Mouse (Mus musculus) midbrain, embryonic 15.5 days (tissue): Measurements from ENCODE around the gene Gm20388. TPM values are rescaled to one million over a fixed set of nuclear protein-coding genes. Genes with fewer than 3 reads are reported as not detected.
A peak's percentile ranks its signal among the peaks of the same experiment; 100 is the strongest.

Experiments
- ATAC-seq: fragments of 200-750 bp; cut with Nextera tagmentation; replicated peaks from 2 replicates; pipeline ENCODE4 v1.8.0; 2017; ENCODE audit warnings: moderate TSS enrichment
- H3K27ac ChIP-seq: fragments of 300-500 bp; sonication (generic); 2 replicates; pipeline ENCODE4 v1.5.1; 2015; ENCODE audit warnings: mild to moderate bottlenecking, inconsistent platforms
- H3K27me3 ChIP-seq: fragments of 300-500 bp; sonication (generic); replicated peaks from 2 replicates; pipeline ENCODE4 v1.6.1; 2015; ENCODE audit warnings: inconsistent platforms
- H3K36me3 ChIP-seq: fragments of 300-500 bp; sonication (generic); replicated peaks from 2 replicates; pipeline ENCODE4 v1.6.1; 2015; ENCODE audit warnings: inconsistent platforms
- H3K4me1 ChIP-seq: fragments of 300-500 bp; sonication (generic); 2 replicates; pipeline ENCODE4 v1.6.1; 2015; ENCODE audit warnings: inconsistent platforms
- H3K4me2 ChIP-seq: fragments of 300-500 bp; sonication (generic); 2 replicates; pipeline ENCODE4 v1.6.1; 2015; ENCODE audit warnings: inconsistent platforms, mild to moderate bottlenecking, moderate library complexity
- H3K4me3 ChIP-seq: fragments of 300-500 bp; sonication (generic); 2 replicates; pipeline ENCODE4 v1.5.1; 2015; ENCODE audit warnings: mild to moderate bottlenecking, inconsistent platforms
- H3K9ac ChIP-seq: fragments of 300-500 bp; sonication (generic); 2 replicates; pipeline ENCODE4 v1.6.1; 2015; ENCODE audit warnings: mild to moderate bottlenecking, inconsistent platforms
- H3K9me3 ChIP-seq: fragments of 300-500 bp; sonication (generic); 2 replicates; pipeline ENCODE4 v1.6.1; 2016; ENCODE audit warnings: inconsistent platforms
- WGBS: fragments of 180-500 bp; shearing (Covaris S2); methylation state at CpG from one replicate; pipeline ENCODE4 v1.1.7; 2015; ENCODE audit warnings: mixed read lengths; 5-methylcytosine and 5-hydroxymethylcytosine counted together
- polyA plus RNA-seq: library from polyadenylated mRNA; unstranded; fragments of >200 nt; fragmentation: Nextera tagmentation; extraction: Ambion mirVana; gene quantifications from 2 replicates; pipeline ENCODE4 v1.2.1, GENCODE M21; 2015

The Gm20388 gene
- polyA plus RNA-seq, 1 experiment from 2014 or later: 5.6 TPM

DNA sequence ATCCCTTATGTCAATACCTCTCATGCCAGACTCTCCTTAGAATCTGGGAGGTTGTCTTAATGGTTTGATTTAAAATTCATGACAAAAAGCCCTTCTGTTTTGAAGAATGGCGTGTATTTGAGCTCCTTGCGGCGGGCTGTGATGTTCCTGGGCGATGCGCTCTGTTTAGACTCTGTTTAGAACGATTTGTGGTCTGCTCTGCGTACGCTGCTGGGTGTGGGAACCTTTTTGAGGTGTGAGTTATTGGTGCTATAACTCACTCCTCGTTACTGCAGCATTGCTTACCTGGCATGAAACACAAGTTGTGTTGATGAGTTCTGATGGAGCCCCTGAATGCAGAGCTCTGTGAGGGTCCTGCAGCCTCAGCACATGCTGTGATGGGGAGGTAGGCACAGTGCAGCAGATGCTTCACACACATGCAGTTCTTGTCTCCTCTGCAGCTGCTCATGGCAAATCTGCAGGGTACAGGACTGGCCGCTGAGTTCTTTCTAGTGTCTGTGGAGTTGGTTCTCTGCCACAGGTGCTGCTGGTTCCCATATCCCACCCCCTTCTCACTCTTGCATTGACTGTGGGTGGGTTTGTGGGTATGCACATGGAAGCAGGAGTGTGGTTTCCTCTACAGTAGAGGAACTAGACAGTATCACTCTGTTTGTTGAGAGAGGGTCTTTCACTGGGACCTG, 4363.9 kb downstream of the Gm20388 start:
- H3K27ac ChIP-seq: no peak overlapping the region; the same call in 1 of the 2 replicates
- H3K9me3 ChIP-seq: no peaks in the 10 kb centered on the region
- no peak overlapping the region for H3K4me2 ChIP-seq
- H3K27me3 ChIP-seq: no peaks in the 10 kb centered on the region
- no peak overlapping the region for H3K9ac ChIP-seq
- no peak overlapping the region for H3K4me3 ChIP-seq
- peaks cover 32% of the 10 kb centered on the region for H3K4me1 ChIP-seq
- H3K36me3 ChIP-seq: no peaks in the 10 kb centered on the region
- no peak for ATAC-seq
- WGBS: 52% methylated on average over 10 of the region's 10 CpGs

- H3K4me3 ChIP-seq: no peak overlapping the region
- H3K4me1 ChIP-seq: peaks cover 29% of the 10 kb centered on the region
- WGBS: 90% methylated on average over 10 of the region's 10 CpGs
- H3K4me2 ChIP-seq: no peak overlapping the region
- no peak overlapping the region for H3K27ac ChIP-seq
- H3K27me3 ChIP-seq: no peaks in the 10 kb centered on the region
- no peaks in the 10 kb centered on the region for H3K36me3 ChIP-seq
- no peaks in the 10 kb centered on the region for H3K9me3 ChIP-seq
- H3K9ac ChIP-seq: no peak overlapping the region
- no peak for ATAC-seq
These were observed 4364.9 kb downstream of the Gm20388 start for GRCm38 (mm10) chr8:124275377-124276071.

GRCm38 (mm10) chr8:124277951-124278910, 4367.6 kb downstream of the Gm20388 start:
- Histone ChIP-seq H3K4me1 (peaks cover 48% of the 10 kb centered on the region), H3K4me2 (no peak overlapping the region), H3K27me3 (no peaks in the 10 kb centered on the region), H3K27ac (no peak overlapping the region), H3K9me3 (no peaks in the 10 kb centered on the region), H3K4me3 (no peak overlapping the region), H3K36me3 (no peaks in the 10 kb centered on the region), H3K9ac (no peak overlapping the region)
- WGBS: 61% methylated on average over 24 of the region's 24 CpGs
- ATAC-seq: no peak

DNA sequence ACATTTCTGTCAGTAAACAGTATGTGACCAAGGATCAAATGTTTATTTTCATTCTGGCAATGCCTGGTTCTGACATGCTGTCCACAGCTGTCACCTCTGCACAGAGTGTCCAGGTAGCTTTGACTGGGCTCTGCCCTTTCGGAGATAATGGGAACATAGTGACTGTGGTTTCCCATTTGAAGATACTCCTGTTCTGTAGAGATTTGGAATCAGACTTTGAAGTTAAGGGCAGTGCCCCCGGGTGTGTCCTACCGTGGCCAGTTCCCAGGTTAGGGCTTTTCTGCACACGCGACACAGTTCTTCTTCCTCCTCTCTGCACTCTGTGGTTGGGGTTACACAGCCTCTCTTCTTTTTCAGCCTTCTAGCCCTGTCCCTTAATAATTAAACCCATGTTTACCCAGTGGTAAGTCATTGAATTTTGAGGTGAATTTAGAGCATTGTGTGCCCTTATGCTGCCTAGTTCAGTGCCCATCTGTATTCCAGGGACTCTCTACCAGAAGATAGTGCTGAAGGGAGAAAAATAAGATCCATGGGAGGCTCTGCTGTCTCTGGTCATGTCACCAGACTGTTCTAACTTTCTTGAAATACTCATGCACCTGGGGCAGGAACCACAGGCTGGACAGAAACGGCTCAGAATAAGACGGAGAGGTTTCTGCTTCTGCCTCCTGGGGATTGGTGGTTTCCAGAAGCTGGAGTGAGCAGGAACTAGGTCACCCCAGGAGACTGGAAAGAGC, 4368.5 kb downstream of the Gm20388 start:
- WGBS: 89% methylated on average over 7 of the region's 7 CpGs

GRCm38 (mm10) chr8:124279690-124279985, 4369.0 kb downstream of the Gm20388 start:
- Histone ChIP-seq H3K27ac (no peak overlapping the region), H3K4me3 (no peak overlapping the region), H3K4me2 (no peak overlapping the region), H3K9ac (no peak overlapping the region), H3K9me3 (no peaks in the 10 kb centered on the region), H3K27me3 (no peaks in the 10 kb centered on the region), H3K36me3 (no peaks in the 10 kb centered on the region), H3K4me1 (peaks cover 54% of the 10 kb centered on the region)
- no peak for ATAC-seq
- WGBS: 98% methylated on average over 5 of the region's 5 CpGs

More for the DNA sequence above, 4368.5 kb downstream of the Gm20388 start:
- Histone ChIP-seq H3K9me3 (no peaks in the 10 kb centered on the region), H3K27me3 (no peaks in the 10 kb centered on the region), H3K4me2 (no peak overlapping the region), H3K9ac (no peak overlapping the region), H3K36me3 (no peaks in the 10 kb centered on the region), H3K4me1 (peaks cover 54% of the 10 kb centered on the region), H3K27ac (no peak overlapping the region), H3K4me3 (no peak overlapping the region)
- no peak for ATAC-seq

DNA sequence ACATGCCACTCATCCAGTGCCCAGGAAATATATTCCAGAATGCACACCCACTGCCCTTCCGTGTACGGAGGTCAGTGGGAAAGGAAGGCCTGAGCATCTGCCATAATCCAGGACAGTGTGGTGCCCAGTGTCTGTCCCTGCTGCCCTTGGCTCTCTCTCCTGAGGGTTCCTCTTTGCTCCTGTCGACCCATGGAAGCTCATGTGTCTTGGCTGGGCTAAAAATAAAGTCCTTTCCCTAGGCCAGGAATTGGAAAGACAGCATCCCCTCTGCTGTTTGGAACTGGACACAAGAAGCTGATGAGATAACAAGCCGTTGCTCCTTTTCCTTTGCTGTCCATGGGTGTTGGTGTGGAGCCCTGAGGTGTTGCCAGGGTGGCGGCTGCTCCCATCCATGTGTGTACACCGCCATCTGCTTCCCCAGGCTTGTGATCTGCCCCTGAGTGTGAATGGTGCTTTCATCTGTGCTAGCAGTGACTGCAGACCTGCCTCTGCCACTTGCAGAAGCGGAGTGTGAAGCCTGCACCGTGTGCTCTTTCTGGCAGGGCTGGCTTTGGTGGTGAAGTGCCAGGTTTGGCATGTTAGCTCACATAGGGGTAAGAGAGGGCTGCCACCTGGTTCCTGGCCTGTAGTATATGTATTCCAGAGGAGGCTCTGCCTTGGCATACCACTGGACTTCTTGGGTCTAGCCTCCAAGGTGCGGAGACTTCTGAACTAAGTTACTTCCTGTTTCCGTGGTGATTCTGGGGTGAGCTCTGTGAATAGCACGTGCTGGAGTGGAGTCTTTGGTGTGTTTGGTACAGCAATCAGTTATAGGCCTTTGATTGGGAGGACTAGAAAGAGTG, 4371.3 kb downstream of the Gm20388 start:
- no peak overlapping the region for H3K9ac ChIP-seq
- no peak overlapping the region for H3K4me3 ChIP-seq
- H3K4me2 ChIP-seq: no peak overlapping the region
- 57% methylated on average over 11 of the region's 11 CpGs for WGBS
- ATAC-seq: no peak
- no peaks in the 10 kb centered on the region for H3K36me3 ChIP-seq
- H3K9me3 ChIP-seq: no peaks in the 10 kb centered on the region
- no peak overlapping the region for H3K27ac ChIP-seq
- H3K4me1 ChIP-seq: peaks cover 70% of the 10 kb centered on the region
- no peaks in the 10 kb centered on the region for H3K27me3 ChIP-seq

GRCm38 (mm10) chr8:124282878-124283630, 4372.4 kb downstream of the Gm20388 start:
- H3K9ac ChIP-seq: no peak overlapping the region
- no peak overlapping the region for H3K4me3 ChIP-seq
- no peaks in the 10 kb centered on the region for H3K36me3 ChIP-seq
- peak overlapping the region; percentile 71; the same call in 1 of the 2 replicates for H3K27ac ChIP-seq
- peaks cover 66% of the 10 kb centered on the region for H3K4me1 ChIP-seq
- H3K4me2 ChIP-seq: no peak overlapping the region
- 59% methylated on average over 12 of the region's 12 CpGs for WGBS
- no peak for ATAC-seq
- no peaks in the 10 kb centered on the region for H3K9me3 ChIP-seq
- no peaks in the 10 kb centered on the region for H3K27me3 ChIP-seq

- Histone ChIP-seq H3K4me2 (no peak overlapping the region), H3K4me1 (peaks cover 62% of the 10 kb centered on the region), H3K9me3 (no peaks in the 10 kb centered on the region), H3K27ac (peak overlapping the region; percentile 71), H3K36me3 (no peaks in the 10 kb centered on the region), H3K4me3 (no peak overlapping the region), H3K27me3 (no peaks in the 10 kb centered on the region), H3K9ac (no peak overlapping the region)
- 17% methylated on average over 11 of the region's 11 CpGs for WGBS
- no peak; the same call in 1 of the 2 replicates for ATAC-seq
These were observed 4373.1 kb downstream of the Gm20388 start for GRCm38 (mm10) chr8:124283644-124284332.

GRCm38 (mm10) chr8:124284333-124284711, 4373.7 kb downstream of the Gm20388 start:
- Histone ChIP-seq H3K9ac (no peak overlapping the region), H3K36me3 (no peaks in the 10 kb centered on the region), H3K9me3 (no peaks in the 10 kb centered on the region), H3K4me3 (no peak overlapping the region), H3K4me1 (peaks cover 62% of the 10 kb centered on the region), H3K27me3 (no peaks in the 10 kb centered on the region), H3K4me2 (no peak overlapping the region), H3K27ac (peak overlapping the region; percentile 71)
- peak; percentile 79 for ATAC-seq
- 6% methylated on average over 6 of the region's 6 CpGs for WGBS

DNA sequence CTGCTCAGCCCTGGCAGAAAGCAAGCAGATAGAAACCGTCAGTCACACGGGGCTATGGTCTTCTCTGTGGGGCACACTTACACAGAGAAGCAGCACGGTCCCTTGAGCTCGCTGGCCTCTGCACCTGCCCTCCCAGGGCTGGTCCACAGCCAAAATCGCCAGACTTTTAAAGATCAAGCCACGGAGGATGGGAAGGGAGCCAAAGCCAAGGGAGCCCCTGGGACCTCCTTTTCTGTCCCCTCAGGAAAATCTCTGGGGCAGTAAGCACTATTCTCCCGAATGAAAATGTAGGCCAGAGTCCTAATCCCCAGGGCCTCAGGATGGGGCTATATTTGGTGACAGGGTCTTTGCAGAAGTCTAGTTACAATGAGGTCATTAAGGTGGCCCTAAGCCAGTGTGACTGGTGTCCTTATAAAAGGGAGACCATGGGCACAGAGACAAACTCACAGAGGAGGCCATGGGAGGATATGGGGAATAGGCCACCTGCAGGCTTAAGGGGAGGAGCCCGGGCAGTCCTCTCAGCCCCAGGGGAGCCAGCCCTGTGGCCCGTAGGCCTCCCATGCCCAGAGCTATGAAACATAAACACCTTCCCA, 4374.4 kb downstream of the Gm20388 start:
- Histone ChIP-seq H3K9ac (0 out of 2 replicates have a peak overlapping the region, but pooled peaks have one; percentile 4), H3K4me1 (peaks cover 62% of the 10 kb centered on the region), H3K27ac (peak overlapping the region; percentile 71), H3K36me3 (no peaks in the 10 kb centered on the region), H3K27me3 (no peaks in the 10 kb centered on the region), H3K4me2 (no peak overlapping the region), H3K9me3 (no peaks in the 10 kb centered on the region), H3K4me3 (no peak overlapping the region)
- ATAC-seq: peak; percentile 55
- WGBS: 6% methylated on average over 9 of the region's 9 CpGs
